Mouse (Mus musculus) neural tube, embryonic 11.5 days (tissue): Measurements from ENCODE around the gene Adam17. TPM values are rescaled to one million over a fixed set of nuclear protein-coding genes. Genes with fewer than 3 reads are reported as not detected.
"Not testable (repeated sequence)": the region's sequence is repeated elsewhere in the genome, so short reads cannot be mapped to it uniquely, and the experiment has no call there.

Experiments used
- ATAC-seq: fragments of 200-750 bp; cut with Nextera tagmentation; 2 replicates; pipeline ENCODE4 v1.8.0; 2017; ENCODE audit warnings: moderate number of reproducible peaks, mild to moderate bottlenecking, moderate TSS enrichment, moderate library complexity; ENCODE audit not compliant: insufficient read depth, low FRiP score, low TSS enrichment
- DNase-seq: peaks from one replicate; pipeline ENCODE4 v3.0.0-alpha.2; 2015; ENCODE audit warnings: low spot score
- H3K27ac ChIP-seq: fragments of 300-500 bp; sonication (generic); 2 replicates; pipeline ENCODE4 v1.5.1; 2014; ENCODE audit warnings: low read depth, mild to moderate bottlenecking, low read length
- H3K27me3 ChIP-seq: fragments of 300-500 bp; sonication (generic); 2 replicates; pipeline ENCODE4 v1.6.1; 2014; ENCODE audit warnings: mild to moderate bottlenecking, low read length, mixed read lengths; ENCODE audit not compliant: control insufficient read depth, insufficient read depth
- H3K36me3 ChIP-seq: fragments of 300-500 bp; sonication (generic); 2 replicates; pipeline ENCODE4 v1.6.1; 2014; ENCODE audit warnings: mild to moderate bottlenecking, low read length, moderate library complexity, mixed read lengths; ENCODE audit not compliant: control insufficient read depth, insufficient read depth
- H3K4me1 ChIP-seq: fragments of 300-500 bp; sonication (generic); 2 replicates; pipeline ENCODE4 v1.6.1; 2014; ENCODE audit warnings: low read length, mixed read lengths; ENCODE audit not compliant: control insufficient read depth, insufficient read depth
- H3K4me2 ChIP-seq: fragments of 300-500 bp; sonication (generic); 2 replicates; pipeline ENCODE4 v1.6.1; 2014; ENCODE audit warnings: low read depth, mild to moderate bottlenecking, moderate library complexity
- H3K4me3 ChIP-seq: fragments of 300-500 bp; sonication (generic); 2 replicates; pipeline ENCODE4 v1.5.1; 2014; ENCODE audit warnings: low read depth, low read length
- H3K9ac ChIP-seq: fragments of 300-500 bp; sonication (generic); 2 replicates; pipeline ENCODE4 v1.6.1; 2014; ENCODE audit warnings: mild to moderate bottlenecking, low read length
- H3K9me3 ChIP-seq: fragments of 300-500 bp; sonication (generic); 2 replicates; pipeline ENCODE4 v1.6.1; 2016; ENCODE audit warnings: low read length; ENCODE audit not compliant: control insufficient read depth
- WGBS: fragments of 180-500 bp; shearing (Covaris S2); extraction: QIAGEN DNeasy Blood & Tissue Kit; methylation state at CpG from one replicate; pipeline ENCODE4 v1.1.7; 2014; 5-methylcytosine and 5-hydroxymethylcytosine counted together
- polyA plus RNA-seq: library from polyadenylated mRNA; unstranded; fragments of >200 nt; fragmentation: Nextera tagmentation; extraction: Ambion mirVana; gene quantifications from 2 replicates; pipeline ENCODE4 v1.2.1, GENCODE M21; 2014

Adam17 gene
- polyA plus RNA-seq, 1 experiment from 2014 or later, result 37.0 TPM

GRCm38 (mm10) chr12:21408789-21409367 is 35.4 kb upstream of the Adam17 start:
- no peaks in the 10 kb centered on the region for H3K27me3 ChIP-seq
- 98% methylated on average over 2 of the region's 2 CpGs for WGBS
- no peak for ATAC-seq
- no peak overlapping the region for H3K4me3 ChIP-seq
- no peak overlapping the region for H3K27ac ChIP-seq
- H3K9me3 ChIP-seq, result peaks cover 3% of the 10 kb centered on the region; the same call in 1 of the 2 replicates
- peaks cover 44% of the 10 kb centered on the region for H3K36me3 ChIP-seq
- H3K4me2 ChIP-seq, result no peak overlapping the region
- DNase-seq, result no peak
- no peaks in the 10 kb centered on the region for H3K4me1 ChIP-seq
- no peak overlapping the region for H3K9ac ChIP-seq

- peaks cover 3% of the 10 kb centered on the region; the same call in 1 of the 2 replicates for H3K36me3 ChIP-seq
These were observed 29.3 kb upstream of the Adam17 start for GRCm38 (mm10) chr12:21402771-21403170.

GRCm38 (mm10) chr12:21386201-21386600 is 12.8 kb upstream of the Adam17 start:
- H3K27ac ChIP-seq, result no peak overlapping the region
- no peaks in the 10 kb centered on the region for H3K9me3 ChIP-seq
- H3K4me3 ChIP-seq, result no peak overlapping the region
- WGBS, result 97% methylated on average over 2 of the region's 2 CpGs
- no peaks in the 10 kb centered on the region for H3K27me3 ChIP-seq
- no peak overlapping the region for H3K9ac ChIP-seq
- H3K4me2 ChIP-seq, result no peak overlapping the region
- no peak for DNase-seq
- ATAC-seq, result no peak
- H3K36me3 ChIP-seq, result peaks cover 3% of the 10 kb centered on the region
- H3K4me1 ChIP-seq, result no peaks in the 10 kb centered on the region

More at GRCm38 (mm10) chr12:21402771-21403170, 29.3 kb upstream of the Adam17 start:
- Histone ChIP-seq H3K27me3 (no peaks in the 10 kb centered on the region), H3K9me3 (no peaks in the 10 kb centered on the region), H3K4me3 (no peak overlapping the region), H3K9ac (no peak overlapping the region), H3K4me1 (no peaks in the 10 kb centered on the region), H3K27ac (no peak overlapping the region), H3K4me2 (no peak overlapping the region)
- ATAC-seq (no peak), DNase-seq (no peak)
- over 99% methylated on average over 5 of the region's 5 CpGs for WGBS

- H3K4me3 ChIP-seq, result not testable (repeated sequence)
- 81% methylated on average over 6 of the region's 6 CpGs for WGBS
These were observed 5.4 kb upstream of the Adam17 start for GRCm38 (mm10) chr12:21378765-21379346.

GRCm38 (mm10) chr12:21375376-21376157 is 2.1 kb upstream of the Adam17 start:
- 43% methylated on average over 3 of the region's 3 CpGs for WGBS
- Histone ChIP-seq H3K4me2 (no peak overlapping the region), H3K4me1 (0 out of 2 replicates have a peak, but pooled peaks cover 3% of the 10 kb centered on the region), H3K4me3 (no peak overlapping the region), H3K9ac (no peak overlapping the region), H3K27ac (no peak overlapping the region), H3K27me3 (no peaks in the 10 kb centered on the region), H3K36me3 (no peaks in the 10 kb centered on the region), H3K9me3 (no peaks in the 10 kb centered on the region)
- DNase-seq (no peak), ATAC-seq (no peak)

More at GRCm38 (mm10) chr12:21378765-21379346, 5.4 kb upstream of the Adam17 start:
- H3K27me3 ChIP-seq, H3K4me2 ChIP-seq, H3K9ac ChIP-seq, H3K9me3 ChIP-seq, ATAC-seq, H3K27ac ChIP-seq, H3K4me1 ChIP-seq, DNase-seq, H3K36me3 ChIP-seq: not testable (repeated sequence)

DNA sequence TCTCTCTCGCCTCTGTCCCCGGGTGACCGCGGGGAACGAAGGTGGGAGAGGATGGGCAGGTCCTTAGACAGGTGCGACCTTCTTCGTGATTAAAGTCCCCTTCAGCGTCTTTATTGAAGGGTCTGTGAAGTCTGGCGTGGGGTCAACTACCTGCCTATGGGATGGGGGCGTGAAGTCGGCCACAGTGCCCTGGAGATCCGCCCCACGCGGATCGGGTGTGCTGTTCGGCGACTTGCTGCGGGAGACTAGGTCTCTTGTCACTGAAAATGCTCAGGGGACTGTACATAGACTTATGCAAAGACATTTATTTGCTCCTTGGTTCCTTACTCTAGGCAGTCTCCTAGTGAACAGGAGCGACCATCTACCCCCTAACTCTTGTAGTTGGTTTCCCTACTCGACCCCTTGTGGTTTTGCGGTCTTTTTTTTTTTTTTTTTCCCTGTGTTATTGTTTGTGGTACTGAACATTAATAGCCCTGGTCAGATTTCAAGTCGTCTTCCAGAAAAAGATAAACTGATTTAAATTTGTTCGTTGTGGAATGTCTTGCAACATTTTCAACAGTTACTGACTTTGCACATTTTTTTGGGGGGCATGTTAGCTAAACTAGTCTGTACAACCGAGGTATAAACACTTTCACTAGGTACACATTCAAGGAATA is 516 bp upstream of the Adam17 start:
- no peaks in the 10 kb centered on the region for H3K27me3 ChIP-seq
- WGBS, result 4% methylated on average over 24 of the region's 24 CpGs
- peak; percentile 70; the same call in 1 of the 2 replicates for ATAC-seq
- H3K4me2 ChIP-seq, result peak overlapping the region; percentile 81
- H3K9ac ChIP-seq, result peak overlapping the region; percentile 87
- H3K4me3 ChIP-seq, result peak overlapping the region; percentile 81
- H3K4me1 ChIP-seq, result 0 out of 2 replicates have a peak, but pooled peaks cover 3% of the 10 kb centered on the region
- no peak for DNase-seq
- peak overlapping the region; percentile 89 for H3K27ac ChIP-seq
- no peaks in the 10 kb centered on the region for H3K9me3 ChIP-seq
- no peaks in the 10 kb centered on the region for H3K36me3 ChIP-seq

- no peak overlapping the region for H3K27ac ChIP-seq
- no peaks in the 10 kb centered on the region for H3K36me3 ChIP-seq
- DNase-seq, result no peak
- H3K9me3 ChIP-seq, result no peaks in the 10 kb centered on the region
- no peaks in the 10 kb centered on the region for H3K27me3 ChIP-seq
- no peak overlapping the region for H3K9ac ChIP-seq
- H3K4me3 ChIP-seq, result no peak overlapping the region
- no peak overlapping the region for H3K4me2 ChIP-seq
- 96% methylated on average over 1 of the region's 1 CpGs for WGBS
- H3K4me1 ChIP-seq, result 0 out of 2 replicates have a peak, but pooled peaks cover 3% of the 10 kb centered on the region
- ATAC-seq, result no peak
These were observed 3.3 kb downstream of the Adam17 start for GRCm38 (mm10) chr12:21370035-21370611.

GRCm38 (mm10) chr12:21369087-21369410 is 4.4 kb downstream of the Adam17 start:
- Histone ChIP-seq H3K9me3 (no peaks in the 10 kb centered on the region), H3K27me3 (no peaks in the 10 kb centered on the region), H3K9ac (no peak overlapping the region), H3K36me3 (no peaks in the 10 kb centered on the region), H3K4me3 (no peak overlapping the region), H3K4me2 (no peak overlapping the region), H3K27ac (no peak overlapping the region), H3K4me1 (0 out of 2 replicates have a peak, but pooled peaks cover 3% of the 10 kb centered on the region)
- ATAC-seq (no peak), DNase-seq (no peak)
- WGBS, result 92% methylated on average over 5 of the region's 5 CpGs
